Mouse (Mus musculus) neural tube, embryonic 11.5 days (tissue): ENCODE data around the gene Tra2a. TPM values are rescaled to one million over a fixed set of nuclear protein-coding genes. Genes with fewer than 3 reads are reported as not detected.

Experiments
- ATAC-seq: fragments of 200-750 bp; cut with Nextera tagmentation; 2 replicates; pipeline ENCODE4 v1.8.0; 2017; ENCODE audit warnings: moderate number of reproducible peaks, mild to moderate bottlenecking, moderate TSS enrichment, moderate library complexity; ENCODE audit not compliant: insufficient read depth, low FRiP score, low TSS enrichment
- DNase-seq: peaks from one replicate; pipeline ENCODE4 v3.0.0-alpha.2; 2015; ENCODE audit warnings: low spot score
- H3K27ac ChIP-seq: fragments of 300-500 bp; sonication (generic); 2 replicates; pipeline ENCODE4 v1.5.1; 2014; ENCODE audit warnings: low read depth, mild to moderate bottlenecking, low read length
- H3K27me3 ChIP-seq: fragments of 300-500 bp; sonication (generic); 2 replicates; pipeline ENCODE4 v1.6.1; 2014; ENCODE audit warnings: mild to moderate bottlenecking, low read length, mixed read lengths; ENCODE audit not compliant: control insufficient read depth, insufficient read depth
- H3K36me3 ChIP-seq: fragments of 300-500 bp; sonication (generic); 2 replicates; pipeline ENCODE4 v1.6.1; 2014; ENCODE audit warnings: mild to moderate bottlenecking, low read length, moderate library complexity, mixed read lengths; ENCODE audit not compliant: control insufficient read depth, insufficient read depth
- H3K4me1 ChIP-seq: fragments of 300-500 bp; sonication (generic); 2 replicates; pipeline ENCODE4 v1.6.1; 2014; ENCODE audit warnings: low read length, mixed read lengths; ENCODE audit not compliant: control insufficient read depth, insufficient read depth
- H3K4me2 ChIP-seq: fragments of 300-500 bp; sonication (generic); 2 replicates; pipeline ENCODE4 v1.6.1; 2014; ENCODE audit warnings: low read depth, mild to moderate bottlenecking, moderate library complexity
- H3K4me3 ChIP-seq: fragments of 300-500 bp; sonication (generic); 2 replicates; pipeline ENCODE4 v1.5.1; 2014; ENCODE audit warnings: low read depth, low read length
- H3K9ac ChIP-seq: fragments of 300-500 bp; sonication (generic); 2 replicates; pipeline ENCODE4 v1.6.1; 2014; ENCODE audit warnings: mild to moderate bottlenecking, low read length
- H3K9me3 ChIP-seq: fragments of 300-500 bp; sonication (generic); 2 replicates; pipeline ENCODE4 v1.6.1; 2016; ENCODE audit warnings: low read length; ENCODE audit not compliant: control insufficient read depth
- WGBS: fragments of 180-500 bp; shearing (Covaris S2); extraction: QIAGEN DNeasy Blood & Tissue Kit; methylation state at CpG from one replicate; pipeline ENCODE4 v1.1.7; 2014; 5-methylcytosine and 5-hydroxymethylcytosine counted together
- polyA plus RNA-seq: library from polyadenylated mRNA; unstranded; fragments of >200 nt; fragmentation: Nextera tagmentation; extraction: Ambion mirVana; gene quantifications from 2 replicates; pipeline ENCODE4 v1.2.1, GENCODE M21; 2014

Gene Tra2a
- polyA plus RNA-seq, 1 experiment from 2014 or later: 50.0 TPM

GRCm38 (mm10) chr6:49252207-49252606 lies 11.6 kb downstream of the Tra2a start:
- Histone ChIP-seq H3K9me3 (no peaks in the 10 kb centered on the region), H3K27me3 (no peaks in the 10 kb centered on the region), H3K4me3 (no peak overlapping the region), H3K36me3 (peaks cover 18% of the 10 kb centered on the region), H3K27ac (no peak overlapping the region), H3K9ac (no peak overlapping the region), H3K4me2 (no peak overlapping the region), H3K4me1 (no peaks in the 10 kb centered on the region)
- DNase-seq (no peak), ATAC-seq (no peak)
- 95% methylated on average over 8 of the region's 8 CpGs for WGBS

GRCm38 (mm10) chr6:49251199-49251598 lies 12.6 kb downstream of the Tra2a start:
- Histone ChIP-seq H3K4me1 (no peaks in the 10 kb centered on the region), H3K27me3 (no peaks in the 10 kb centered on the region), H3K9me3 (no peaks in the 10 kb centered on the region), H3K9ac (no peak overlapping the region), H3K4me3 (no peak overlapping the region), H3K4me2 (no peak overlapping the region), H3K27ac (no peak overlapping the region), H3K36me3 (peaks cover 20% of the 10 kb centered on the region)
- 96% methylated on average over 2 of the region's 2 CpGs for WGBS
- ATAC-seq (no peak), DNase-seq (no peak)

- H3K9ac ChIP-seq: no peak overlapping the region
- H3K27me3 ChIP-seq: no peaks in the 10 kb centered on the region
- H3K4me1 ChIP-seq: no peaks in the 10 kb centered on the region
- H3K36me3 ChIP-seq: peaks cover 35% of the 10 kb centered on the region
- H3K9me3 ChIP-seq: no peaks in the 10 kb centered on the region
- WGBS: 75% methylated on average over 2 of the region's 2 CpGs
- H3K4me2 ChIP-seq: no peak overlapping the region
- ATAC-seq (no peak), DNase-seq (no peak)
- H3K27ac ChIP-seq: no peak overlapping the region
- H3K4me3 ChIP-seq: no peak overlapping the region
These were observed 16.6 kb downstream of the Tra2a start for GRCm38 (mm10) chr6:49247246-49247645.

- ATAC-seq: no peak
- DNase-seq: no peak
- Histone ChIP-seq H3K36me3 (peaks cover 17% of the 10 kb centered on the region), H3K9me3 (no peaks in the 10 kb centered on the region), H3K27me3 (no peaks in the 10 kb centered on the region), H3K4me3 (no peak overlapping the region), H3K9ac (no peak overlapping the region), H3K4me1 (no peaks in the 10 kb centered on the region), H3K4me2 (no peak overlapping the region), H3K27ac (no peak overlapping the region)
- WGBS: 88% methylated on average over 1 of the region's 1 CpGs
These were observed 21.5 kb downstream of the Tra2a start for GRCm38 (mm10) chr6:49242331-49242730.

GRCm38 (mm10) chr6:49241562-49241961 lies 22.3 kb downstream of the Tra2a start:
- H3K4me2 ChIP-seq: no peak overlapping the region
- peaks cover 17% of the 10 kb centered on the region for H3K36me3 ChIP-seq
- no peak overlapping the region for H3K9ac ChIP-seq
- no peak overlapping the region for H3K4me3 ChIP-seq
- DNase-seq: no peak
- no peaks in the 10 kb centered on the region for H3K4me1 ChIP-seq
- no peaks in the 10 kb centered on the region for H3K9me3 ChIP-seq
- no peak overlapping the region for H3K27ac ChIP-seq
- no peaks in the 10 kb centered on the region for H3K27me3 ChIP-seq
- no peak for ATAC-seq
- 89% methylated on average over 1 of the region's 1 CpGs for WGBS

- Histone ChIP-seq H3K27me3 (no peaks in the 10 kb centered on the region), H3K9ac (no peak overlapping the region), H3K9me3 (no peaks in the 10 kb centered on the region), H3K27ac (no peak overlapping the region), H3K4me3 (no peak overlapping the region), H3K4me1 (no peaks in the 10 kb centered on the region), H3K36me3 (no peaks in the 10 kb centered on the region), H3K4me2 (no peak overlapping the region)
- ATAC-seq: peak; percentile 98
- 46% methylated on average over 9 of the region's 9 CpGs for WGBS
- DNase-seq: peak; percentile 93
These were observed 27.5 kb downstream of the Tra2a start for GRCm38 (mm10) chr6:49236331-49236730.

GRCm38 (mm10) chr6:49233356-49233755 lies 30.5 kb downstream of the Tra2a start:
- H3K27ac ChIP-seq: no peak overlapping the region
- H3K36me3 ChIP-seq: no peaks in the 10 kb centered on the region
- H3K4me1 ChIP-seq: no peaks in the 10 kb centered on the region
- H3K4me3 ChIP-seq: no peak overlapping the region
- H3K4me2 ChIP-seq: no peak overlapping the region
- no peaks in the 10 kb centered on the region for H3K27me3 ChIP-seq
- 59% methylated on average over 4 of the region's 4 CpGs for WGBS
- ATAC-seq (no peak), DNase-seq (no peak)
- H3K9me3 ChIP-seq: no peaks in the 10 kb centered on the region
- no peak overlapping the region for H3K9ac ChIP-seq

- 13% methylated on average over 7 of the region's 7 CpGs for WGBS
- DNase-seq: peak; percentile 46
- Histone ChIP-seq H3K4me1 (peaks cover 3% of the 10 kb centered on the region; the same call in 1 of the 2 replicates), H3K36me3 (no peaks in the 10 kb centered on the region), H3K27me3 (no peaks in the 10 kb centered on the region), H3K9me3 (no peaks in the 10 kb centered on the region), H3K9ac (no peak overlapping the region), H3K4me2 (no peak overlapping the region), H3K27ac (no peak overlapping the region), H3K4me3 (no peak overlapping the region)
- ATAC-seq: no peak
These were observed 35.6 kb downstream of the Tra2a start for GRCm38 (mm10) chr6:49228126-49228679.

GRCm38 (mm10) chr6:49227184-49227735 lies 36.6 kb downstream of the Tra2a start:
- Histone ChIP-seq H3K9ac (no peak overlapping the region), H3K36me3 (no peaks in the 10 kb centered on the region), H3K9me3 (no peaks in the 10 kb centered on the region), H3K27me3 (no peaks in the 10 kb centered on the region), H3K27ac (no peak overlapping the region), H3K4me3 (no peak overlapping the region), H3K4me1 (peaks cover 3% of the 10 kb centered on the region; the same call in 1 of the 2 replicates), H3K4me2 (no peak overlapping the region)
- WGBS: 7% methylated on average over 15 of the region's 15 CpGs
- peak; percentile 53; the same call in 1 of the 2 replicates for ATAC-seq
- peak; percentile 69 for DNase-seq
